Mouse (Mus musculus) cerebellum, adult 8-10 months (tissue): ENCODE results near the gene Rpl18.

Experiments
- DNase-seq: peaks from one replicate; pipeline ENCODE4 v3.0.0; 2022

The Rpl18 gene

GRCm38 (mm10) chr7:45715741-45716459 is 643 bp downstream of the Rpl18 start:
- peak; percentile 35 for DNase-seq

GRCm38 (mm10) chr7:45716460-45716857 is 1.2 kb downstream of the Rpl18 start:
- DNase-seq, result no peak

- no peak for DNase-seq
Observed at GRCm38 (mm10) chr7:45716952-45717917, 2.0 kb downstream of the Rpl18 start.

GRCm38 (mm10) chr7:45717918-45718297 is 2.7 kb downstream of the Rpl18 start, which contains the start of gene Sphk2:
Gene Sphk2, minus strand, starts transcription at chr7:45718002.
- peak; percentile 98 for DNase-seq

GRCm38 (mm10) chr7:45718331-45718730 is 3.1 kb downstream of the Rpl18 start:
- DNase-seq, result no peak

GRCm38 (mm10) chr7:45719180-45719579 is 3.9 kb downstream of the Rpl18 start:
- DNase-seq, result peak; percentile 25

GRCm38 (mm10) chr7:45719738-45720412 is 4.6 kb downstream of the Rpl18 start:
- no peak for DNase-seq

GRCm38 (mm10) chr7:45720413-45721233 is 5.4 kb downstream of the Rpl18 start, which contains the start of gene Fam83e:
Gene Fam83e, plus strand, starts transcription at chr7:45721212.
- peak; percentile 27 for DNase-seq

- no peak for DNase-seq
Observed at GRCm38 (mm10) chr7:45721234-45721571, 5.9 kb downstream of the Rpl18 start.

GRCm38 (mm10) chr7:45721642-45722347 is 6.5 kb downstream of the Rpl18 start:
- peak; percentile 30 for DNase-seq

GRCm38 (mm10) chr7:45722348-45722713 is 7.1 kb downstream of the Rpl18 start:
- peak; percentile 32 for DNase-seq

GRCm38 (mm10) chr7:45723301-45723700 is 8.0 kb downstream of the Rpl18 start:
- DNase-seq, result no peak

- DNase-seq, result no peak
Observed at GRCm38 (mm10) chr7:45723781-45724180, 8.5 kb downstream of the Rpl18 start.

GRCm38 (mm10) chr7:45725151-45725550 is 9.9 kb downstream of the Rpl18 start:
- no peak for DNase-seq

- DNase-seq, result no peak
Observed at GRCm38 (mm10) chr7:45725713-45726112, 10.5 kb downstream of the Rpl18 start, which contains the start of gene Spaca4. Gene Spaca4, minus strand, starts transcription at chr7:45725813.

- no peak for DNase-seq
Observed at GRCm38 (mm10) chr7:45726419-45726818, 11.2 kb downstream of the Rpl18 start.

GRCm38 (mm10) chr7:45727625-45728024 is 12.4 kb downstream of the Rpl18 start:
- DNase-seq, result no peak

- no peak for DNase-seq
Observed at GRCm38 (mm10) chr7:45730727-45731431, 15.6 kb downstream of the Rpl18 start.

GRCm38 (mm10) chr7:45733477-45733876 is 18.2 kb downstream of the Rpl18 start:
- no peak for DNase-seq

GRCm38 (mm10) chr7:45739162-45739763 is 24.0 kb downstream of the Rpl18 start:
- DNase-seq, result peak; percentile 85

- DNase-seq, result no peak
Observed at GRCm38 (mm10) chr7:45739820-45740219, 24.6 kb downstream of the Rpl18 start.
